Mouse (Mus musculus) kidney, embryonic 14.5 days (tissue): Measurements from ENCODE around the gene Olfr1331. TPM values are rescaled to one million over a fixed set of nuclear protein-coding genes. Genes with fewer than 3 reads are reported as not detected.

Experiments used
- polyA plus RNA-seq: library from polyadenylated mRNA; unstranded; fragments of >200 nt; fragmentation: Nextera tagmentation; extraction: Ambion mirVana; gene quantifications from 2 replicates; pipeline ENCODE4 v1.2.1, GENCODE M21; 2014

Gene Olfr1331
- polyA plus RNA-seq, 1 experiment from 2014 or later, result not detected

Other genes with a start within 250 kb of the Olfr1331 start
- 0.08 and 0.17 TPM in 2 replicates for gene Cfap57, start 243.9 kb upstream of the Olfr1331 start, polyA plus RNA-seq
- 199 and 222 TPM in 2 replicates for gene Ebna1bp2, start 243.8 kb upstream of the Olfr1331 start, polyA plus RNA-seq
- gene Olfr62, start 205.7 kb upstream of the Olfr1331 start, polyA plus RNA-seq, result not detected in 2 replicates
- 0.15 TPM in 1 of 2 replicates, not detected in the other for gene Olfr1342, start 171.9 kb upstream of the Olfr1331 start, polyA plus RNA-seq
- not detected in 2 replicates for gene Olfr1341, start 161.1 kb upstream of the Olfr1331 start, polyA plus RNA-seq
- not detected in 2 replicates for gene Olfr1340, start 144.5 kb upstream of the Olfr1331 start, polyA plus RNA-seq
- gene Olfr1339, start 132.5 kb upstream of the Olfr1331 start, polyA plus RNA-seq, result not detected in 2 replicates
- gene Olfr1338, start 105.9 kb upstream of the Olfr1331 start, polyA plus RNA-seq, result not detected in 2 replicates
- not detected in 2 replicates for gene Olfr1337, start 82.1 kb upstream of the Olfr1331 start, polyA plus RNA-seq
- not detected in 2 replicates for gene Olfr1335, start 54.7 kb upstream of the Olfr1331 start, polyA plus RNA-seq
- not detected in 2 replicates for gene Olfr1333, start 28.4 kb upstream of the Olfr1331 start, polyA plus RNA-seq
- gene Olfr1330, start 23.9 kb downstream of the Olfr1331 start, polyA plus RNA-seq, result not detected in 2 replicates
- gene Olfr1329, start 52.8 kb downstream of the Olfr1331 start, polyA plus RNA-seq, result not detected in 2 replicates
- gene Olfr1328, start 74.0 kb downstream of the Olfr1331 start, polyA plus RNA-seq, result not detected in 2 replicates
- not detected in 2 replicates for gene Lao1, start 96.9 kb downstream of the Olfr1331 start, polyA plus RNA-seq
- gene Slc2a1, start 244.1 kb downstream of the Olfr1331 start, polyA plus RNA-seq, result 53.6 and 74.1 TPM in 2 replicates